Mouse (Mus musculus) activated CD4-positive, CD25-positive, alpha-beta regulatory T cell, adult 4 months (primary cell): ENCODE results near the gene Myo1a. TPM values are rescaled to one million over a fixed set of nuclear protein-coding genes. Genes with fewer than 3 reads are reported as not detected.
"Not testable (repeated sequence)": the region's sequence is repeated elsewhere in the genome, so short reads cannot be mapped to it uniquely, and the experiment has no call there.

ENCODE experiments used
- ATAC-seq: one replicate; pipeline ENCODE4 v1.8.0; 2017
- polyA plus RNA-seq, 2 experiments: library from polyadenylated mRNA; unstranded; fragments of 100-300 nt; shearing (Covaris generic); gene quantifications; one replicate each; pipeline ENCODE4 v1.2.1; 2017

The Myo1a gene
- polyA plus RNA-seq, 2 experiments from 2014 or later = not detected

GRCm38 (mm10) chr10:127762926-127763325 lies 58.0 kb downstream of the Myo1a start:
- not testable (repeated sequence) for ATAC-seq

- ATAC-seq = no peak
These were observed 59.1 kb downstream of the Myo1a start for GRCm38 (mm10) chr10:127763914-127764680.

GRCm38 (mm10) chr10:127766564-127766963 lies 61.6 kb downstream of the Myo1a start:
- no peak for ATAC-seq

Other genes with a start within 250 kb of the Myo1a start
- gene Stac3, start 203.5 kb upstream of the Myo1a start, polyA plus RNA-seq = under 1 TPM in 1 of 2 experiments, not detected in 1; 0.92 TPM
- not detected for gene Ndufa4l2, start 190.2 kb upstream of the Myo1a start, polyA plus RNA-seq
- 10 to 100 TPM; 34.2 to 50.7 TPM for gene Shmt2, start 182.7 kb upstream of the Myo1a start, polyA plus RNA-seq
- gene Nxph4, start 170.6 kb upstream of the Myo1a start, polyA plus RNA-seq = not detected
- gene Lrp1, start 84.0 kb upstream of the Myo1a start, polyA plus RNA-seq = under 1 TPM in 1 of 2 experiments, not detected in 1; 0.57 TPM
- 100 to 1,000 TPM; 119 to 157 TPM for gene Stat6, start 62.2 kb upstream of the Myo1a start, polyA plus RNA-seq
- gene Nemp1, start 38.3 kb upstream of the Myo1a start, polyA plus RNA-seq = 1 to 10 TPM; 4.7 to 5.8 TPM
- gene Nab2, start 36.6 kb upstream of the Myo1a start, polyA plus RNA-seq = 10 to 100 TPM in 1 of 2 experiments, 1 to 10 TPM in 1; 7.4 to 10.2 TPM
- not detected for gene Tac2, start 19.3 kb downstream of the Myo1a start, polyA plus RNA-seq
- under 1 TPM; 0.36 to 0.45 TPM for gene Zbtb39, start 34.4 kb downstream of the Myo1a start, polyA plus RNA-seq
- gene Gpr182, start 46.6 kb downstream of the Myo1a start, polyA plus RNA-seq = under 1 TPM; 0.15 to 0.22 TPM
- gene Rdh1, start 54.6 kb downstream of the Myo1a start, polyA plus RNA-seq = under 1 TPM in 1 of 2 experiments, not detected in 1; 0.13 TPM
- under 1 TPM in 1 of 2 experiments, not detected in 1; 0.31 TPM for gene Rdh16f1, start 54.6 kb downstream of the Myo1a start, polyA plus RNA-seq
- gene Rdh9, start 71.2 kb downstream of the Myo1a start, polyA plus RNA-seq = under 1 TPM in 1 of 2 experiments, not detected in 1; 0.13 TPM
- not detected for gene Rdh16, start 96.0 kb downstream of the Myo1a start, polyA plus RNA-seq
- not detected for gene Rdh19, start 144.8 kb downstream of the Myo1a start, polyA plus RNA-seq
- not detected for gene Rdh16f2, start 161.3 kb downstream of the Myo1a start, polyA plus RNA-seq
- not detected for gene Rdh7, start 183.6 kb downstream of the Myo1a start, polyA plus RNA-seq
- not detected for gene Sdr9c7, start 193.3 kb downstream of the Myo1a start, polyA plus RNA-seq